Mouse (Mus musculus) heart, embryonic 11.5 days (tissue): Measurements from ENCODE around the gene Cdc42bpb. TPM values are rescaled to one million over a fixed set of nuclear protein-coding genes. Genes with fewer than 3 reads are reported as not detected.
A peak's percentile ranks its signal among the peaks of the same experiment; 100 is the strongest.

Source experiments
- ATAC-seq: fragments of 200-750 bp; cut with Nextera tagmentation; replicated peaks from 2 replicates; pipeline ENCODE4 v1.8.0; 2017; ENCODE audit warnings: moderate library complexity; ENCODE audit not compliant: insufficient number of reproducible peaks, low FRiP score, low TSS enrichment
- H3K27ac ChIP-seq: fragments of 300-500 bp; sonication (generic); 2 replicates; pipeline ENCODE4 v1.5.1; 2014; ENCODE audit warnings: mild to moderate bottlenecking, low read depth, low read length
- H3K27me3 ChIP-seq: fragments of 300-500 bp; sonication (generic); 2 replicates; pipeline ENCODE4 v1.6.1; 2014; ENCODE audit warnings: mild to moderate bottlenecking, low read length, mixed read lengths; ENCODE audit not compliant: control insufficient read depth, insufficient read depth
- H3K36me3 ChIP-seq: fragments of 300-500 bp; sonication (generic); 2 replicates; pipeline ENCODE4 v1.6.1; 2014; ENCODE audit warnings: mild to moderate bottlenecking, low read length, moderate library complexity, mixed read lengths; ENCODE audit not compliant: control insufficient read depth, insufficient read depth
- H3K4me1 ChIP-seq: fragments of 300-500 bp; sonication (generic); 2 replicates; pipeline ENCODE4 v1.6.1; 2014; ENCODE audit warnings: low read length; ENCODE audit not compliant: control insufficient read depth, insufficient read depth
- H3K4me2 ChIP-seq: fragments of 300-500 bp; sonication (generic); 2 replicates; pipeline ENCODE4 v1.6.1; 2014; ENCODE audit warnings: mild to moderate bottlenecking, moderate library complexity
- H3K4me3 ChIP-seq: fragments of 300-500 bp; sonication (generic); 2 replicates; pipeline ENCODE4 v1.5.1; 2014; ENCODE audit warnings: low read depth, low read length
- H3K9ac ChIP-seq: fragments of 300-500 bp; sonication (generic); 2 replicates; pipeline ENCODE4 v1.6.1; 2014; ENCODE audit warnings: mild to moderate bottlenecking, low read depth, low read length, moderate library complexity
- H3K9me3 ChIP-seq: fragments of 300-500 bp; sonication (generic); replicated peaks from 2 replicates; pipeline ENCODE4 v1.6.1; 2016; ENCODE audit warnings: low read length; ENCODE audit not compliant: control insufficient read depth
- WGBS: fragments of 180-500 bp; shearing (Covaris S2); extraction: QIAGEN DNeasy Blood & Tissue Kit; methylation state at CpG from one replicate; pipeline ENCODE4 v1.1.7; 2014; ENCODE audit not compliant: insufficient replicate concordance; 5-methylcytosine and 5-hydroxymethylcytosine counted together
- polyA plus RNA-seq: library from polyadenylated mRNA; unstranded; fragments of >200 nt; fragmentation: Nextera tagmentation; extraction: Ambion mirVana; gene quantifications from 2 replicates; pipeline ENCODE4 v1.2.1, GENCODE M21; 2014

The Cdc42bpb gene
- polyA plus RNA-seq, 1 experiment from 2014 or later: 33.2 TPM

- ATAC-seq: no peak
- under 1% methylated on average over 58 of the region's 58 CpGs for WGBS
These were observed 102.2 kb downstream of the Cdc42bpb start for GRCm38 (mm10) chr12:111275150-111275841.

GRCm38 (mm10) chr12:111274447-111275149, 102.9 kb downstream of the Cdc42bpb start:
- ATAC-seq: no peak
- H3K9ac ChIP-seq: peak overlapping the region; percentile 56
- 2% methylated on average over 80 of the region's 80 CpGs for WGBS
- H3K4me1 ChIP-seq: peaks cover 17% of the 10 kb centered on the region
- peak overlapping the region; percentile 88 for H3K4me2 ChIP-seq
- H3K4me3 ChIP-seq: peak overlapping the region; percentile 46
- H3K36me3 ChIP-seq: no peaks in the 10 kb centered on the region
- no peak overlapping the region for H3K27ac ChIP-seq
- peaks cover 78% of the 10 kb centered on the region for H3K27me3 ChIP-seq
- no peaks in the 10 kb centered on the region for H3K9me3 ChIP-seq

More at GRCm38 (mm10) chr12:111275150-111275841, 102.2 kb downstream of the Cdc42bpb start:
- Histone ChIP-seq H3K9me3 (no peaks in the 10 kb centered on the region), H3K27me3 (peaks cover 71% of the 10 kb centered on the region), H3K4me3 (peak overlapping the region; percentile 46), H3K9ac (peak overlapping the region; percentile 56), H3K4me2 (peak overlapping the region; percentile 88), H3K27ac (no peak overlapping the region), H3K4me1 (peaks cover 17% of the 10 kb centered on the region), H3K36me3 (no peaks in the 10 kb centered on the region)

DNA sequence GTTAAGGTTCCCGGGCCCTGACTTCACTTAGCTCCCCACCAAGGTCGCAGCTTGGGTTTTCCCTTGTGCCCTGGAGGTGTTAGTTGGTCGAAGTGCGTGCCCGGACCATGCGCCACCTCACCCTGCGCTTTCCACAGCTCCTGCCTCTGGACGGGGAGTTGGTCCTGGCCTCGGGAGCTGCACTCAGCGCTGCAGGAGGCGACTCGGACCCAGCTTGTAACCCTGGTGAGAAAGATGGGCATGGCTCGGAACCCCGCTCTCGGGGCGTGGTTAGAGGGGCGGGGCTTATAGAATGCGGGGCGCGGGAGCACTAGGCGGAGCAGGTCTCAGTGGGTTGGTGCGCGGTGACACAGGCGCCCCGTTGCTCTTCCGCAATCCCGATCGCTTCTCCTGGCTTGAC, 103.5 kb downstream of the Cdc42bpb start:
- Histone ChIP-seq H3K27ac (no peak overlapping the region), H3K4me3 (peak overlapping the region; percentile 46), H3K9me3 (no peaks in the 10 kb centered on the region), H3K27me3 (peaks cover 84% of the 10 kb centered on the region), H3K4me2 (peak overlapping the region; percentile 88), H3K4me1 (peaks cover 17% of the 10 kb centered on the region), H3K36me3 (no peaks in the 10 kb centered on the region), H3K9ac (no peak overlapping the region)
- 5% methylated on average over 24 of the region's 28 CpGs for WGBS
- no peak for ATAC-seq

DNA sequence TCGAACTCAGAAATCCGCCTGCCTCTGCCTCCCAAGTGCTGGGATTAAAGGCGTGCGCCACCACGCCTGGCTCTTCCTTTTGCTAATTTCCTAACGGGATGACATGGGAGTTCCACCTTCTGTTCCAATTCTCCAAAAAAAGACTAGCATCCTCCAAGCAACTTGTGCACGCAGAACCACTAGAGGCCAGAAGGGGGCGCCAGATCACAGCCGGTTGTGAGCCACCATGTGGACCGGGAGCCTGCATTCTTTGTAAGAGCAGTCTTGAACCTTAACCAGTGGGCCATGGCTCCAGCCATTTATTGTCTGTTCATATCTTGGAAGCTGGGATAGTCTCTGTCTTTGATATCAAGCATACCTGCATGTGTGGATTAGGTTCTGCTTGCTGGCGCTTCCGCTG, 105.1 kb downstream of the Cdc42bpb start:
- ATAC-seq: no peak
- no peaks in the 10 kb centered on the region for H3K36me3 ChIP-seq
- no peak overlapping the region for H3K27ac ChIP-seq
- no peak overlapping the region for H3K9ac ChIP-seq
- peaks cover 17% of the 10 kb centered on the region for H3K4me1 ChIP-seq
- no peak overlapping the region for H3K4me3 ChIP-seq
- H3K27me3 ChIP-seq: peaks cover 88% of the 10 kb centered on the region
- WGBS: 18% methylated on average over 12 of the region's 12 CpGs
- H3K9me3 ChIP-seq: no peaks in the 10 kb centered on the region
- H3K4me2 ChIP-seq: no peak overlapping the region

DNA sequence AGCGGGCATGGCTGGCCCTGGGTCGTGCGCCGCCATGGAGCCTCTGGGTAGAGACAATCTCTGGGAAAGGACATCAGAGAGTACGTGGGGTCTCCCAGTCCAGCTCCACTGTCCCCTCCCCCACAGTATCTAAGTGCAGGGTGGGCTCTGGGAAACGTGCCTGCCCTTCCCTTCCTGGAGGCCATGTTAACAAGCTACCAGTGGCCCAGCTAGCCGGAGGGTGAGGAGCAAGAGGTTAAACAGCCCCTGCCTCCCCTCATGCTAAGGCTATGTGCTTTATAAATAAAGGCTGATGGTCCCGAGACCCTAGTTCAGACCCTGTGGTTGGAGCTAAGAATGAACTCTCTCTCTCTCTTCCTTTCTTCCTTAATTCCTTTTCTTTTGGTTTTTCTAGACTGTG, 105.6 kb downstream of the Cdc42bpb start:
- H3K9me3 ChIP-seq: no peaks in the 10 kb centered on the region
- H3K4me2 ChIP-seq: peak overlapping the region; percentile 41
- 18% methylated on average over 8 of the region's 8 CpGs for WGBS
- H3K9ac ChIP-seq: no peak overlapping the region
- peak overlapping the region; percentile 11; the same call in 1 of the 2 replicates for H3K4me3 ChIP-seq
- peaks cover 17% of the 10 kb centered on the region for H3K4me1 ChIP-seq
- H3K27ac ChIP-seq: no peak overlapping the region
- peaks cover 84% of the 10 kb centered on the region for H3K27me3 ChIP-seq
- ATAC-seq: no peak
- H3K36me3 ChIP-seq: no peaks in the 10 kb centered on the region

DNA sequence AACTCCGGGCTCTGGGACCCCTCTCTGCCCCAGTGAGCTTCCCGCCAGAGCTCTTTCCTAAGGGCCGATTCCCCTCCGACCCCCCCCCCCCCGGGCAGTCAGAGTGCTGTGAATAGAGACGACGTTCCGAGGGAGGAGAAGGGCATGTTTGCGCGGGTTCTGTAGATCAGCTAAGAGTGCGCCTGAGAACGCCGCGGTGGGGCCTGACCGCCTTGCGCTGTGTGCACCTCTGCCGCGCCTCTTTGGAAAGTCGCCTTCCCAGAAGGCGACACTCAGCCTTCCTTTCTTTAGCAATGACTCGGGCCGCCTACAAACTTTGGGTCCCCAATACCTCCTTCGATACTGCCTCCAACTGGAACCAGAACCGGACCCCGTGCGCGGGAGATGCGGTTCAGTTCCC, 106.1 kb downstream of the Cdc42bpb start:
- WGBS: 6% methylated on average over 24 of the region's 28 CpGs

GRCm38 (mm10) chr12:111270629-111271277, 106.8 kb downstream of the Cdc42bpb start, which contains the start of gene Amn:
TSS of gene Amn (plus strand) at chr12:111271095.
- H3K36me3 ChIP-seq: no peaks in the 10 kb centered on the region
- H3K4me1 ChIP-seq: peaks cover 17% of the 10 kb centered on the region
- H3K4me3 ChIP-seq: peak within 1 kb of the TSS; percentile 14; the same call in 1 of the 2 replicates
- no peaks in the 10 kb centered on the region for H3K9me3 ChIP-seq
- ATAC-seq: no peak
- 23% methylated on average over 25 of the region's 25 CpGs for WGBS
- H3K4me2 ChIP-seq: peak within 1 kb of the TSS; percentile 41
- H3K9ac ChIP-seq: no peak within 1 kb of the TSS
- H3K27me3 ChIP-seq: peaks cover 71% of the 10 kb centered on the region
- H3K27ac ChIP-seq: no peak within 1 kb of the TSS

More for the DNA sequence above, 106.1 kb downstream of the Cdc42bpb start:
- H3K27ac ChIP-seq: no peak overlapping the region
- no peak overlapping the region for H3K9ac ChIP-seq
- peaks cover 78% of the 10 kb centered on the region for H3K27me3 ChIP-seq
- H3K36me3 ChIP-seq: no peaks in the 10 kb centered on the region
- peaks cover 17% of the 10 kb centered on the region for H3K4me1 ChIP-seq
- peak overlapping the region; percentile 41 for H3K4me2 ChIP-seq
- H3K9me3 ChIP-seq: no peaks in the 10 kb centered on the region
- H3K4me3 ChIP-seq: peak overlapping the region; percentile 11; the same call in 1 of the 2 replicates
- no peak for ATAC-seq

DNA sequence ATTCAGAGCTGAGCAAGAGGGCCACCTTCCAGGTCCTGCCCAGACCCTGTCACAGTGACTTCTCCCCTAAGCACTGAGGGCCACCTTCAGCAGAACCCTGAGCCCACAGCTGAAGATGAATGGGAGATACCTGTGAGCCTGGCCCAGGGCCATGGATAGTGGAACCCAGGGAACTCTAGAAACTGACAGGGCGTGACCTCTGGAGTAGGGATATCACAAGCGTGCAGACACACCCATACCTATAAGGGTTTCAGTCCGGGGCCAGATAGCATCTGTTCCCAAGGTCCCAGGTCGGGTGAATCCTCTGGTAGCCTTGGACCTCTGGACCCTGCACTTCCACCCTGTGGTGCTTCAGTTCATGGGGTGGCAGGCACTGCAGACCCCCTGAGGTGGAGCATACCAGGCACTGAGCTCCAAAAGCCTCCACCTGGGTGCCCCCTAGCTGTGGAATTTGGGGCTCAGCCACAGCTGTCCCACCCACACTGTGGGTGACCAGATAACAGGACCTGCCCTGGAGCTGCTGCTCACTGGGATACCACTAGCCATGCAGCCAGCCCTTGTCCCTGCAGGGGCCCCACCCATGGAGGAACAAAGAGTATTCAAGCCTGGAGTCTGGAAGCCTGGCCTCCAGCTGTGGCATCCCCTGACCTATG, 109.7 kb downstream of the Cdc42bpb start:
- Histone ChIP-seq H3K27ac (no peak overlapping the region), H3K9ac (no peak overlapping the region), H3K4me1 (peaks cover 2% of the 10 kb centered on the region; the same call in 1 of the 2 replicates), H3K4me3 (no peak overlapping the region), H3K9me3 (no peaks in the 10 kb centered on the region), H3K27me3 (peaks cover 42% of the 10 kb centered on the region), H3K4me2 (no peak overlapping the region), H3K36me3 (no peaks in the 10 kb centered on the region)
- ATAC-seq: no peak
- 55% methylated on average over 4 of the region's 4 CpGs for WGBS
